Mouse (Mus musculus) thymus, postnatal 25 days (tissue): ENCODE data around the gene Rapgef2.
"Not testable (repeated sequence)": the region's sequence is repeated elsewhere in the genome, so short reads cannot be mapped to it uniquely, and the experiment has no call there.

ENCODE experiments used
- DNase-seq: peaks from one replicate; pipeline ENCODE4 v3.0.0; 2022

Rapgef2 gene

GRCm38 (mm10) chr3:79086282-79086681, 200.0 kb downstream of the Rapgef2 start:
- DNase-seq: no peak

GRCm38 (mm10) chr3:79083881-79084280, 202.4 kb downstream of the Rapgef2 start:
- no peak for DNase-seq

GRCm38 (mm10) chr3:79083030-79083429, 203.3 kb downstream of the Rapgef2 start:
- DNase-seq: no peak

GRCm38 (mm10) chr3:79079076-79079475, 207.2 kb downstream of the Rapgef2 start:
- DNase-seq: no peak

GRCm38 (mm10) chr3:79074970-79075369, 211.3 kb downstream of the Rapgef2 start:
- DNase-seq: no peak

- no peak for DNase-seq
Measured at GRCm38 (mm10) chr3:79073541-79074244, 212.6 kb downstream of the Rapgef2 start.

- peak; percentile 13 for DNase-seq
Measured at GRCm38 (mm10) chr3:79071561-79071960, 214.8 kb downstream of the Rapgef2 start.

- no peak for DNase-seq
Measured at GRCm38 (mm10) chr3:79069891-79070290, 216.4 kb downstream of the Rapgef2 start.

- DNase-seq: no peak
Measured at GRCm38 (mm10) chr3:79068976-79069375, 217.3 kb downstream of the Rapgef2 start.

- DNase-seq: no peak
Measured at GRCm38 (mm10) chr3:79066455-79067055, 219.8 kb downstream of the Rapgef2 start.

GRCm38 (mm10) chr3:79064096-79064495, 222.2 kb downstream of the Rapgef2 start:
- no peak for DNase-seq

- DNase-seq: no peak
Measured at GRCm38 (mm10) chr3:79061426-79061825, 224.9 kb downstream of the Rapgef2 start.

GRCm38 (mm10) chr3:79058491-79058890, 227.8 kb downstream of the Rapgef2 start:
- DNase-seq: not testable (repeated sequence)

- DNase-seq: no peak
Measured at GRCm38 (mm10) chr3:79045251-79045650, 241.1 kb downstream of the Rapgef2 start.

GRCm38 (mm10) chr3:79042973-79043372, 243.3 kb downstream of the Rapgef2 start:
- DNase-seq: no peak

- DNase-seq: no peak
Measured at GRCm38 (mm10) chr3:79039666-79040450, 246.5 kb downstream of the Rapgef2 start.

GRCm38 (mm10) chr3:79039008-79039407, 247.3 kb downstream of the Rapgef2 start:
- no peak for DNase-seq

- DNase-seq: no peak
Measured at GRCm38 (mm10) chr3:79034457-79034856, 251.9 kb downstream of the Rapgef2 start.

- DNase-seq: no peak
Measured at GRCm38 (mm10) chr3:79030855-79031254, 255.5 kb downstream of the Rapgef2 start.

- no peak for DNase-seq
Measured at GRCm38 (mm10) chr3:79028153-79028878, 258.0 kb downstream of the Rapgef2 start.

GRCm38 (mm10) chr3:79025983-79026382, 260.3 kb downstream of the Rapgef2 start:
- DNase-seq: no peak

- DNase-seq: no peak
Measured at GRCm38 (mm10) chr3:79023735-79024328, 262.5 kb downstream of the Rapgef2 start.

GRCm38 (mm10) chr3:79022690-79023089, 263.6 kb downstream of the Rapgef2 start:
- DNase-seq: no peak
